Mouse (Mus musculus) gastrocnemius, adult 18-20 months (tissue): Measurements from ENCODE around the gene Txnrd3. TPM values are rescaled to one million over a fixed set of nuclear protein-coding genes. Genes with fewer than 3 reads are reported as not detected.
A peak's percentile ranks its signal among the peaks of the same experiment; 100 is the strongest.

Source experiments
- DNase-seq: peaks from one replicate; pipeline ENCODE4 v3.0.0; 2021; ENCODE audit warnings: low spot score
- long read RNA-seq, 2 experiments: library from polyadenylated mRNA; stranded (forward); transcript quantifications; one replicate each; pipeline ENCODE4 v2.0.0; 2021
- total RNA-seq, 2 experiments: library from RNA; stranded (reverse); gene quantifications; 2 replicates each; pipeline ENCODE4 v1.2.3; 2021

The Txnrd3 gene
- 1 to 10 TPM; 3.5 to 4.6 TPM for total RNA-seq
- long read RNA-seq, experiment 1, transcript Txnrd3-201 (16 exons, 2,836 nt), result major isoform, 14 of 15 reads
- long read RNA-seq, experiment 1, partial matches to known transcripts, result 0 of 15 reads
- long read RNA-seq, experiment 1, other reads (novel, unspliced or antisense), result 1 of 15 reads
- long read RNA-seq, experiment 2, transcript Txnrd3-201 (16 exons, 2,836 nt), result major isoform, 5 of 8 reads
- long read RNA-seq, experiment 2, partial matches to known transcripts, result 0 of 8 reads
- long read RNA-seq, experiment 2, other reads (novel, unspliced or antisense), result 3 of 8 reads

- peak; percentile 94 for DNase-seq
Measured at GRCm38 (mm10) chr6:89643798-89644270, at the start of gene Txnrd3. TSS of gene Txnrd3 (plus strand) at chr6:89643988.

GRCm38 (mm10) chr6:89595018-89595776, 48.6 kb upstream of the Txnrd3 start, which contains the start of gene Chchd6:
TSS of gene Chchd6 (minus strand) at chr6:89595652.
- DNase-seq, result peak; percentile 95

GRCm38 (mm10) chr6:89595777-89596146, 48.0 kb upstream of the Txnrd3 start:
- no peak for DNase-seq

GRCm38 (mm10) chr6:89596510-89596909, 47.3 kb upstream of the Txnrd3 start:
- no peak for DNase-seq

- no peak for DNase-seq
Measured at GRCm38 (mm10) chr6:89606096-89606495, 37.7 kb upstream of the Txnrd3 start.

- no peak for DNase-seq
Measured at GRCm38 (mm10) chr6:89607999-89608398, 35.8 kb upstream of the Txnrd3 start.

GRCm38 (mm10) chr6:89613336-89614106, 30.3 kb upstream of the Txnrd3 start:
- no peak for DNase-seq

GRCm38 (mm10) chr6:89614107-89614471, 29.7 kb upstream of the Txnrd3 start:
- no peak for DNase-seq

- DNase-seq, result no peak
Measured at GRCm38 (mm10) chr6:89614596-89615372, 29.0 kb upstream of the Txnrd3 start.

- no peak for DNase-seq
Measured at GRCm38 (mm10) chr6:89615373-89615755, 28.4 kb upstream of the Txnrd3 start.

GRCm38 (mm10) chr6:89622647-89623046, 21.1 kb upstream of the Txnrd3 start:
- DNase-seq, result no peak

- DNase-seq, result no peak
Measured at GRCm38 (mm10) chr6:89628045-89628785, 15.6 kb upstream of the Txnrd3 start.

- DNase-seq, result peak; percentile 86
Measured at GRCm38 (mm10) chr6:89631809-89632562, 11.8 kb upstream of the Txnrd3 start.

- no peak for DNase-seq
Measured at GRCm38 (mm10) chr6:89633115-89633514, 10.7 kb upstream of the Txnrd3 start.

- DNase-seq, result peak; percentile 30
Measured at GRCm38 (mm10) chr6:89634400-89634799, 9.4 kb upstream of the Txnrd3 start.

GRCm38 (mm10) chr6:89637977-89638376, 5.8 kb upstream of the Txnrd3 start:
- no peak for DNase-seq

GRCm38 (mm10) chr6:89639025-89639424, 4.8 kb upstream of the Txnrd3 start:
- peak; percentile 25 for DNase-seq

GRCm38 (mm10) chr6:89644271-89645075, 685 bp downstream of the Txnrd3 start:
- peak; percentile 93 for DNase-seq

- DNase-seq, result no peak
Measured at GRCm38 (mm10) chr6:89649897-89650296, 6.1 kb downstream of the Txnrd3 start.
